Mouse (Mus musculus) lung, postnatal 0 days (tissue): ENCODE data around the gene Cd63.

ENCODE experiments used
- CTCF ChIP-seq: IDR thresholded peaks from 2 replicates; pipeline ENCODE4 v1.5.1; 2016; ENCODE audit warnings: antibody characterized with exemption, mild to moderate bottlenecking
- EP300 ChIP-seq: IDR thresholded peaks from 2 replicates; pipeline ENCODE4 v1.6.1; 2016; ENCODE audit warnings: antibody characterized with exemption, mild to moderate bottlenecking, control low read depth

GRCm38 (mm10) chr10:128913696-128914095, 12.9 kb downstream of the Cd63 start:
- TF ChIP-seq EP300 (no peak), CTCF (no peak)
